Mouse (Mus musculus) CD8-positive naive resting alpha-beta T cell, adult 2 months (primary cell): ENCODE data around the gene Cyren.

Experiments used
- DNase-seq, 2 experiments: peaks; one replicate each; pipeline ENCODE4 v3.0.0; 2022; ENCODE audit warnings: low read depth in 2 of 2, low spot score in 2 of 2

Cyren gene

DNA sequence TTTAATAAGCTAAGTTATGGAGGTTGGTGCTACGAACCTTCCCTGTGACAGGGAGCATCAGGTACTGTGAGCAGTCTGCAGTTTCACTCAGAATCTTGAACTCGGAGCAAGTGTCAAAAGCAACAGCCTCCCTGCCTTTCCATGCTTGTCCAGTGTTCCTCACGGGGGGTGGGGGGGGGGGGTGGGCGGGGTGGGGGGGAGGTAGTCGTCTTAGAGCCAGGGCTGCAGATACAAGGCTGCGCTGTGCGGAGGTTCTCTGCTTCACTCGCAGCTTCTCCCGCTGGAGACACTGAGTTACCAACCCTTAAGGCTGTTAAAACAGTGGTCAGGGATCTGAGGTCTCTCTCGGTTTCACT is 9.9 kb downstream of the Cyren start:
- DNase-seq, result no peak

DNA sequence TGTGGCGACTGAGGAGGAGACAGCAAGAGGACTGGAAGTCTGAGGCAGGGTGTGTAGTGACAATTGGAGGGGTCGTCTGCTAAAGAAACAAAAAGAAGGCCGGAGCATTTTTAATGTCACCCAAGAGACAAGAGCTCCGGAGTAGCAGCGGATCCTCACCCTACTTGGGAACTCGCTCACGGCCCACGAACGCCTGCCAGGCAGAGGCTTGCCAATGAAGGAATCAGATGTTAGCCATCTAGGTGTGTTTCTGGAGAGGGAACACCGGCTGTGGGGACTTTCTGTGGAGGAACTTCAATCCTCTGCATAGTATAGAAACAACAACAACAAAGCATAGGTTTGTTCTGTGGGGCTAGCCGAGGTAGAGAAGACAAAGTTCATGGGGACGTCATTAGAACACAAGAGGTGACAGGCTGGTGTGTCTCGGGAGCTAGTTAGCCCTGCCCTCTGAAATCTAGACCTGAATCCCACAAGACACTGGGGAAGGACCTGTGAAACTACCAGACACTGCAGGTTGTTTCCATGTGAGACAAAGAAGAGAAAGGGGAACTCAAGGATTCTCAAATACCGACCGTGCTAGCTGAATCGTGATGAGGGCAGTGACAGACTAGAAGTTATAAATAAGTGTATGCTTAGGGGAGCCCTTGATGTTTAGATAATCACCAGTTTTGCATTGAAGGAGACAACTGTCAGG is 10.4 kb downstream of the Cyren start:
- DNase-seq, result no peak

DNA sequence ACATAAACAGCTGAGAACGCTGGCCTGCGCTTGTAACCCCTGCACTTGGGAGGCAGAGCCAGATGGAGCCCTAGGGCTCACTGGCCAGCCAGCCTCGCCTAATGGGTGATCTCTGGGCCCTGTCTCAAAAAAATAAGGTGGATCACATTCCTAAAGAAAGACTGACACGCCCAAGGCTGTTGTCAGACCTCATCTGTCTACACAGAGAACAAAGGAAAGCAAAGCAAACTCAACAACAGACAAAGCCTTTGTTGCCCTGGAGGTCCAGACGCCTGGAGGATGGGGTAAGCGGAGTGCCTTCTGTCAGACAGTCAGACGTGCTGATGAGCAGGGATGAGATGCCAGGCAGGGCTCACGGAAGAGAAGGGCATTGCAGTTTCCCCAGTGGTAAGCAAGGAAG is 11.1 kb downstream of the Cyren start:
- no peak for DNase-seq

DNA sequence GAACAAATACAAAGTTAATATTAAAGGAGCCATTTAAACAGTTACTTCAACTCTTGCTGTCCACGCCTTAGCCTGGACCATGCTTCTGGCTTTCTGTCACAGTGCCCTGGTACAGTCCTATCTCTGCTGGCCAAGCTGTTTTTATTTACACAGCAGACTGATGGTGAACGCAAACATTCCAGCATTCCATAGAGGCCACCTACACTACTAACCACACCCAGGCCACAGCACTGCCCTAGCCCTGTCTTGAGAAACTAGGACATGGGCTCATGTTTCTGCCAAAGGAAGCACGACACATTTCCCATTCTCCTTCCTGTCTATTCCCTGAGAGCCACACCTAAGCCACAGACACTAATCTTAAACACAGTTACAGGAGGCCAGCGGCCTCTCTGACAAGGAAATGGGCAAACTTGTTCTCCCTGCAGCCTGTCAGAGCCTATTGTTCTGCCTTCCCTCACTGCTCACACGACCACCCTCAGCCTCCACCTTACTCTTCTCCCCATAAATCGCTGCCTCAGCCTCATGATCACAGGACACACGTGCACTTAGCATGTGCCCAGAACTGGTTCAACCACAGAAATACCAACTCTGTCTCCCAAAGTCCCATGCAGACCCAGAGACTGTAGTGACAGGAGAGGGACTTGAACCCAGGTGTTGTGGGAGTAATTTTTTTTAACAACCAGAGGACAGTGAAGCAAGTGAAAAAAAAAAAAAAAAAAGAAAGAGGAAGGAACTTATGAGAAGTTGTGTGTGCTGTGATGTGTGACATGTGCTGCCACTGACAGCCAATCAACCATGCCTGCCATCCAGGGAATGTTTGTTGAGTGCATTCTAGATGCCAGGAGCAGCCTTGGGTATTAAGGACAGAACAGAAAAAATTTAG is 11.9 kb downstream of the Cyren start:
- DNase-seq, result no peak

DNA sequence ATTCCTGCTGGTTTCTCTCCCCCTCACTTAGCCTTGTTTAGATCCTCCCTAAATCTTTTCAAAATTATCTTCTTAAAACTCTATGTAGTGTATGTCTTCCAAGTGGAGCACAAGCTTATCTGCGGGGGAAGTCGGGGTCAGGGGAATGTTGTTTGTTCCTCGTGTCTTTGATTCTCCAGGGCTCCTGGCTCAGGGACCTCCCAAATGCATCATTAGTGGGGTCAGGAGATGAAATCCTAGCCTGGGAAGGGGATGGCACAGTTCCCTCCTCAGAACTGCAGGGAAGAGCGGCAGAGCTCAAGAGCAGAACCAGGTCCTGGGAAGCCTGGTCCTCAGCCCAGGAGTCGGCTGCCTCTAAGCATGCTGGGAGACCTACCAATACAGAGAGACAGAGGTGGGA is 12.6 kb downstream of the Cyren start:
- no peak for DNase-seq

DNA sequence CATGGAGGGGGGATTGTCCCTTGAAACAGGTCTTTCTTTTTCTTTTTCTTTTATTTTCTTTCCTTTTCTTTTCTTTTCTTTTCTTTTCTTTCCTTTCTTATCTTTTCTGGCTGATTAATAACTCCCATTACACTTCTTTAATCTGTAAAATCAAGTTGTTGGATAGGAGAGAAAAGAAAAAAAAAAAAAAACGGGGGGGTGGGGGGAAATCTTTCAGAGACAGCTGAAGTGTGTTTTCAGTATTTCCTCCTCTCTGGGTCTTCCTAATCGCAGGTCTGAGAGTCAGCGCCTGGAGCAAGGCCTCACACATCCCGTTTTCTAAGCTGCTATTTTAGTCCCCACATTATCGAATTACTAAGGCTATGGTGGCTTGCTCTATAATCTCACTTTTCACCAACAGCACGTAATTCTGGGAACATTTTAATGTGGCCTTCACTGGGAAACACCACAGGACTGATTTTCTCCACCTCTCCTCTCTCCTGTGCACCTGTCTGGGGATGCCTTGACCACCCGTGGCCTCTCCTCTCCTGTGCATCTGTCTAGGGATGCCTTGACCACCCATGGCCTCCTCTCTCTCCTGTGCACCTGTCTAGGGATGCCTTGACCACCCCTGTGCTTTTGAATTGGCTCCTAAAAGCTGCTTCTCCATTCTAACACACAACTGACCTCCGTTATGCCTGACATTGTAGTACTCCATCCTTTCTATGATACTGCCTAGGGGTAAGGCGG is 13.9 kb downstream of the Cyren start:
- no peak for DNase-seq

DNA sequence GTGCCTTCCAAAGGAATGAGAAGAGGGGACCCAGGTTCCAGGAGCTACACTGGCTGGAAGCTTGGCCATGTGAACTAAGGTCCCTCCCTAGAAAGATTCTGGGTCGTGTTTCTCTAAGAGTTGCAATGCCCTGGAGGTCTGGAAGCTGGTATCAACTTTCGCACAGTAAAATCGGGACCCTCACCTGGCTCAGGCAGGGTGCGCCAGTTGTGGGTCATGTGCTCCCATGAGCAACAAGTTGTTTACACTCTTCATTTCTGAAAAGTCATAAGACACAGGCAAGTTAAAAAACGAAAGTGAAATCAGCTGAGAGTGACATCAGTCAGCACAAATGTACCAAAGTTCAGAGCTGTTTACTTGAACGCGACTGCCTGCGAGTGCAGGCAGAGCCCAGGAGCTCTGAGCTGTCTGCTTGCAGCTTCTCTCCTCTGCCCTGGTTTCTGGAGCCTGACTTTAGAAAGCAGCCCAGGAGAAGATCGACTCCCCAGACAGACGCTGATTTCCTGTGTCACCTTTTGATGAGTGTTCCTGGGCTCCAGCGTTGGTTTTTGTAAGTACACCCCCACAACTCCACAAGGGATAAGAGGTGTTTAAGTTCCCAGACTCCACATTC is 15.0 kb downstream of the Cyren start, which contains the start of gene Tmem140:
Gene Tmem140 (plus strand): TSS at position 356 of the 613 bp plus-strand sequence.
- peak; percentile 48 to 60 for DNase-seq

DNA sequence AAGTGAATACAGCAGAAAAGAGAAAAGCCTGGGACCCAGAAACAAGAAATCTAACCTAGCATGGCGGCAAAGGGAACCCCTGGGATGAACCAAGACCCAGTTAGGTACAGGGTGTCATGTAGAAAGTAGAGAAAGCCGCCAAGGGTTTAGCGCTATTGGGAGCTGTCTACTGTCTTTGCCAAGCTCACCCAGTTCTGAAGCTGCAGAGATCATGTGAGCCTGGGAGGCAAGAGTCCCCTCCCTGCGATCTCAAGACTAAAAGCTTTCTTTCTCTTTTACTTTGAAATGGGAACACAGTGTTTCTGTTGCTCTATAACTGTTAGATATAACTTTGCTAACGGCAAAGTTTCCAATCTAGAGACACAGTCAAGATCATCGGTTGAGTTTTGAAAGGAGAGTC is 15.5 kb downstream of the Cyren start:
- peak in 1 of 2 experiments; percentile 45 for DNase-seq

DNA sequence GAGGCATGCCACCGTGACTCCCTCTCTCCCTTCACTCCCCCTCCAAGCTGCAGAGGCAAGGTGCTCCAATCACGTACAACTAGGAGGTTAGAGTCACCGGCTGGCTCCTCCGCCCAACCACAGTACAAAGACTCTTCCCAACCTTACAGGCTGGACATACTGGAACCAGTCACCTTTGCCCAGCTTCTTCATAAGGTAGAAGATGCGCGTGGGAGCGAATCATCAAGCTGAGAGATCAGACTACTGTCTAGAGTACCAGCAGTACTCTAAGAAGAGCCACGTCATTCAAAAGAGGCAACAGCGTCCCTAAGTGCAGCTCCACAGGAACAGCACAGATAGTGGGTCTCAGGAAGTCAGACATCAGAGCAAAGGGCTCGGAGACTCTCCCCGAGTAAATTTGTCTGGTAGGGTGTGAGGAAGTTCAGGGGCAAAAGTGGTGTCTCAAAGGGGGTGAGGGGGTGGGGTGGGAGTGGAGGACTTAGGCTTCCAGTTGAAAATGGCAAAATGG is 16.3 kb downstream of the Cyren start:
- peak in 1 of 2 experiments; percentile 21 for DNase-seq

DNA sequence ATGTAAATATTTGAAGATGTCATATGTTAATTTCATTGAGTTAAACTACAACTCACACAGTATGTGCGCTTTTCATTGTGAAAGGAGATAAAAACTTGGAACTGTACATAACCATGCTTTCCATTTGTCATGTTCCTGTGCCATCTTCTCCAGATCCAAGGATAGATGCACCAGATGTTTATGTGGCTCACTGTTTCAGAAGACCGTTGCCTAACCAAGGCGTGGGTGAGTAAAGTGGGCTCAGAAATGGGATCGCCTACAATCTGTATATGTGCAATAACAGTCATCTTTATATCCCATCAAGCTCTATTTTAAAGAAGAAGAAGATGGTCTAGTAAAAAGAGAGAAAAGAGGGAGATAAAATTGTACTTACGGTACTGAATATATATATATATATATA is 45.5 kb downstream of the Cyren start:
- no peak for DNase-seq

DNA sequence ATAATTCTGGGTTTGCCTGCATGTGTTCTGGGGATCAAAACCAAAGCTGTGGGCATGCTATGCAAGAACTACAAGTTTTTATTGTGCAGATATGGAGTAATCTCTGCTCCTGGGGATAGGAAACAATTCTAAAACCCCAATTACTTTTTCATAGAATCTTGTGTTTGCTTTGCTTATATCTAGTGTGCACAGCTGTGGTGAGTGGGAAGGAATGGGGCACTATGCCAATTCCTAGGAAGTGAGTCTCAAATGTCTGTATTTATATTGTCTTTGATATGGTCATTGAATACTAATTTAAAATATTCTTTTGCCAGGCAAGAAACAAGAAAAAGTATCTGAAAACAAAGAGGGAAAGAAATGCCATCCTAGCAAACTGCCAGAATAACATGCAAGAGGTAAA is 53.5 kb downstream of the Cyren start:
- no peak for DNase-seq
